Mouse (Mus musculus): ENCODE measurements around the gene Hist1h3a. TPM values are rescaled to one million over a fixed set of nuclear protein-coding genes. Genes with fewer than 3 reads are reported as not detected.

Hist1h3a gene
- polyA plus RNA-seq, 1 experiment from 2014 or later = 2.3 TPM

- Histone ChIP-seq H3K9me3 (replicated peaks) (no peaks in the 10 kb centered on the region), H3K4me3 (replicated peaks) (peak overlapping the region; percentile 61), H3K4me1 (peaks cover 13% of the 10 kb centered on the region; the same call in 1 of the 2 replicates), H3K36me3 (no peaks in the 10 kb centered on the region), H3K27ac (replicated peaks) (peak overlapping the region; percentile 98), H3K9ac (peak overlapping the region; percentile 56), H3K27me3 (no peaks in the 10 kb centered on the region), H3K4me2 (replicated peaks) (peak overlapping the region; percentile 96)
- under 1% methylated on average over 14 of the region's 14 CpGs for whole genome bisulfite sequencing
- ATAC-seq (ENCODE audit: insufficient number of reproducible peaks, low FRiP score, low TSS enrichment, low read depth) = no peak; the same call in 1 of the 2 replicates
These were observed 22.3 kb downstream of the Hist1h3a start for GRCm38 (mm10) chr13:23739922-23740252.

DNA sequence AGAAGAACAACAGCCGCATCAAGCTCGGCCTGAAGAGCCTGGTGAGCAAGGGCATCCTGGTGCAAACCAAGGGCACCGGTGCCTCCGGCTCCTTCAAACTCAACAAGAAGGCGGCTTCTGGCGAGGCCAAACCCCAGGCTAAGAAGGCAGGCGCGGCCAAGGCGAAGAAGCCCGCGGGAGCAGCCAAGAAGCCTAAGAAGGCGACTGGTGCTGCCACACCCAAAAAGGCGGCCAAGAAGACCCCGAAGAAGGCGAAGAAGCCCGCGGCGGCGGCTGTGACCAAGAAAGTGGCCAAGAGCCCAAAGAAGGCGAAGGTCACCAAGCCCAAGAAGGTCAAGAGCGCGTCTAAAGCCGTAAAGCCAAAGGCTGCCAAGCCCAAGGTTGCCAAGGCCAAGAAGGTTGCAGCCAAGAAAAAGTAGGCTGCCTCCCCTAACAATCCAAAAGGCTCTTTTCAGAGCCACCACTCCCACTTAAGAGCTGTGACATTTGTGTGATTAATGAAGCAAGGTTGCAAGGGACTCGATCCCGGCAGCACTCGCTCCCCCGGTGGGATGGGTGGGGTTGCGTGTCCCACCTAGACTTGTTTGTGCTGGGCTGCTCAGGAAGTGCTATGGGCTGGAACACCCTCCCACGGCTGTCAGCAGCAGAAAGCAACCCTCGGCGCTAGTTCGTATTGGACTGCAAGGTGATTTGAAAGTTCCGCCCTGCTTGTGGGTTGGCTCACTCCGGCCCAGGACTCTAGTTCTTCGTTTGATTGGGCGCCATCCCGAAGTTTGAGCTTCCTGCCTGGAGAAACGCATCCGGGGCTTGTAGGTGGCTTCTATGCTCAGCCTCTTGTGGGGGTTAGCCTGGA is 22.9 kb downstream of the Hist1h3a start:
- WGBS = 0% methylated on average over 39 of the region's 39 CpGs

DNA sequence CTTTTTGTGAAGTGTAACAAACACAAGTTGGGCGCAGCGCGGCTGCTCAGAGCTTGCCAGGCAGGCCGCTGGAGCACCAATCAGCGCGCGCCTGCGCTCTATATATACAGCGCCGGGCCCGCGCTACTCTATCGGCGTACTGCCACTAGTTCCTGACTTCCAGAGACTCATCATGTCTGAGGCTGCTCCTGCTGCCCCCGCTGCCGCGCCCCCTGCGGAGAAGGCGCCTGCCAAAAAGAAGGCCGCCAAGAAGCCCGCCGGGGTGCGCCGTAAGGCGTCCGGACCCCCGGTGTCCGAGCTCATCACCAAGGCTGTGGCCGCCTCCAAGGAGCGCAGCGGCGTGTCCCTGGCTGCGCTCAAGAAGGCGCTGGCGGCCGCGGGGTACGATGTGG is 23.5 kb downstream of the Hist1h3a start, which contains the start of gene Hist1h1c:
Hist1h1c (plus strand) TSS at position 132 of the 392 bp plus-strand sequence.
- 0% methylated on average over 38 of the region's 38 CpGs for WGBS
- Histone ChIP-seq H3K4me1 (peaks cover 13% of the 10 kb centered on the region; the same call in 1 of the 2 replicates), H3K9me3 (replicated peaks) (no peaks in the 10 kb centered on the region), H3K9ac (peak within 1 kb of the TSS; percentile 56), H3K27ac (replicated peaks) (peak within 1 kb of the TSS; percentile 98), H3K4me3 (replicated peaks) (peak within 1 kb of the TSS; percentile 61), H3K36me3 (no peaks in the 10 kb centered on the region), H3K4me2 (replicated peaks) (peak within 1 kb of the TSS; percentile 96), H3K27me3 (no peaks in the 10 kb centered on the region)
- ATAC-seq (ENCODE audit: insufficient number of reproducible peaks, low FRiP score, low TSS enrichment, low read depth) = peak; percentile 94

More for the DNA sequence above, 22.9 kb downstream of the Hist1h3a start:
- Histone ChIP-seq H3K4me3 (replicated peaks) (peak overlapping the region; percentile 61), H3K36me3 (no peaks in the 10 kb centered on the region), H3K27me3 (no peaks in the 10 kb centered on the region), H3K9me3 (replicated peaks) (no peaks in the 10 kb centered on the region), H3K4me1 (peaks cover 13% of the 10 kb centered on the region; the same call in 1 of the 2 replicates), H3K4me2 (replicated peaks) (peak overlapping the region; percentile 96), H3K27ac (replicated peaks) (peak overlapping the region; percentile 98), H3K9ac (peak overlapping the region; percentile 56)
- peak; percentile 90 for ATAC-seq (ENCODE audit: insufficient number of reproducible peaks, low FRiP score, low TSS enrichment, low read depth)

GRCm38 (mm10) chr13:23738041-23738440 is 24.1 kb downstream of the Hist1h3a start:
- peak overlapping the region; percentile 98 for H3K27ac ChIP-seq (replicated peaks)
- ATAC-seq (ENCODE audit: insufficient number of reproducible peaks, low FRiP score, low TSS enrichment, low read depth) = no peak
- H3K27me3 ChIP-seq = no peaks in the 10 kb centered on the region
- H3K36me3 ChIP-seq = no peaks in the 10 kb centered on the region
- H3K9me3 ChIP-seq (replicated peaks) = no peaks in the 10 kb centered on the region
- peak overlapping the region; percentile 96 for H3K4me2 ChIP-seq (replicated peaks)
- H3K4me1 ChIP-seq = peaks cover 13% of the 10 kb centered on the region; the same call in 1 of the 2 replicates
- 20% methylated on average over 4 of the region's 4 CpGs for WGBS
- H3K9ac ChIP-seq = no peak overlapping the region
- peak overlapping the region; percentile 61 for H3K4me3 ChIP-seq (replicated peaks)

GRCm38 (mm10) chr13:23737091-23737490 is 25.1 kb downstream of the Hist1h3a start:
- no peak overlapping the region for H3K9ac ChIP-seq
- no peak overlapping the region for H3K4me3 ChIP-seq (replicated peaks)
- H3K27me3 ChIP-seq = no peaks in the 10 kb centered on the region
- no peaks in the 10 kb centered on the region for H3K9me3 ChIP-seq (replicated peaks)
- H3K36me3 ChIP-seq = no peaks in the 10 kb centered on the region
- no peak for ATAC-seq (ENCODE audit: insufficient number of reproducible peaks, low FRiP score, low TSS enrichment, low read depth)
- no peak overlapping the region for H3K27ac ChIP-seq (replicated peaks)
- H3K4me1 ChIP-seq = peaks cover 13% of the 10 kb centered on the region; the same call in 1 of the 2 replicates
- WGBS = 84% methylated on average over 5 of the region's 5 CpGs
- H3K4me2 ChIP-seq (replicated peaks) = no peak overlapping the region

GRCm38 (mm10) chr13:23732156-23732804 is 29.9 kb downstream of the Hist1h3a start:
- no peaks in the 10 kb centered on the region for H3K4me1 ChIP-seq
- H3K27ac ChIP-seq (replicated peaks) = no peak overlapping the region
- ATAC-seq (ENCODE audit: insufficient number of reproducible peaks, low FRiP score, low TSS enrichment, low read depth) = no peak
- WGBS = 22% methylated on average over 8 of the region's 8 CpGs
- no peak overlapping the region for H3K4me2 ChIP-seq (replicated peaks)
- no peak overlapping the region for H3K9ac ChIP-seq
- H3K9me3 ChIP-seq (replicated peaks) = no peaks in the 10 kb centered on the region
- H3K27me3 ChIP-seq = no peaks in the 10 kb centered on the region
- no peak overlapping the region for H3K4me3 ChIP-seq (replicated peaks)
- no peaks in the 10 kb centered on the region for H3K36me3 ChIP-seq

DNA sequence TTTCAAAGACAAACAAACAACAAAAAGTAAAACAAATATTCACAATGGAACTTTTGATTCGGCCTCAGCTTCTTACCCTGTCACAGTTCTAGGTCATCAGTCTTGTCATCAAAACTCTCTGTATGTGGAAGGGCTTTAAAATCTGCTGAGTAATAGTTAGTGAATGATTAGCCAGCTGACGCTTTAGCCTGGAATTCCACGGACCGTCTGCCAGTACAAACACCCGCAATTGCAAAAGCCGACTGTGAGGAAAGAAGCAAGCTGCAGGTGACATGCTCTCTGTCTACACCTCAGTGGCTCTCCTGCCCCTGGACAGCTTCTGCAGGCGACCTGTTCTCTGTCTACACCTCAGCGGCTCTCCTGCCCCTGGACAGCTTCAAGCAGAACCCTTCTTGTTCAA is 31.7 kb downstream of the Hist1h3a start:
- H3K9ac ChIP-seq = no peak overlapping the region
- no peak overlapping the region for H3K4me2 ChIP-seq (replicated peaks)
- no peaks in the 10 kb centered on the region for H3K27me3 ChIP-seq
- 43% methylated on average over 8 of the region's 8 CpGs for WGBS
- H3K36me3 ChIP-seq = no peaks in the 10 kb centered on the region
- H3K27ac ChIP-seq (replicated peaks) = no peak overlapping the region
- H3K4me1 ChIP-seq = no peaks in the 10 kb centered on the region
- no peak overlapping the region for H3K4me3 ChIP-seq (replicated peaks)
- H3K9me3 ChIP-seq (replicated peaks) = no peaks in the 10 kb centered on the region
- ATAC-seq (ENCODE audit: insufficient number of reproducible peaks, low FRiP score, low TSS enrichment, low read depth) = no peak

GRCm38 (mm10) chr13:23729706-23730105 is 32.5 kb downstream of the Hist1h3a start:
- no peak overlapping the region for H3K4me3 ChIP-seq (replicated peaks)
- H3K27me3 ChIP-seq = no peaks in the 10 kb centered on the region
- no peaks in the 10 kb centered on the region for H3K4me1 ChIP-seq
- WGBS = 91% methylated on average over 5 of the region's 5 CpGs
- H3K4me2 ChIP-seq (replicated peaks) = no peak overlapping the region
- H3K9ac ChIP-seq = no peak overlapping the region
- H3K27ac ChIP-seq (replicated peaks) = no peak overlapping the region
- ATAC-seq (ENCODE audit: insufficient number of reproducible peaks, low FRiP score, low TSS enrichment, low read depth) = no peak
- H3K9me3 ChIP-seq (replicated peaks) = no peaks in the 10 kb centered on the region
- H3K36me3 ChIP-seq = no peaks in the 10 kb centered on the region

- no peak overlapping the region for H3K27ac ChIP-seq (replicated peaks)
- H3K36me3 ChIP-seq = no peaks in the 10 kb centered on the region
- 91% methylated on average over 9 of the region's 9 CpGs for whole genome bisulfite sequencing
- ATAC-seq (ENCODE audit: insufficient number of reproducible peaks, low FRiP score, low TSS enrichment, low read depth) = no peak
- no peak overlapping the region for H3K9ac ChIP-seq
- no peak overlapping the region for H3K4me3 ChIP-seq (replicated peaks)
- no peak overlapping the region for H3K4me2 ChIP-seq (replicated peaks)
- no peaks in the 10 kb centered on the region for H3K4me1 ChIP-seq
- H3K27me3 ChIP-seq = no peaks in the 10 kb centered on the region
- H3K9me3 ChIP-seq (replicated peaks) = no peaks in the 10 kb centered on the region
These were observed 33.0 kb downstream of the Hist1h3a start for GRCm38 (mm10) chr13:23729192-23729525.

DNA sequence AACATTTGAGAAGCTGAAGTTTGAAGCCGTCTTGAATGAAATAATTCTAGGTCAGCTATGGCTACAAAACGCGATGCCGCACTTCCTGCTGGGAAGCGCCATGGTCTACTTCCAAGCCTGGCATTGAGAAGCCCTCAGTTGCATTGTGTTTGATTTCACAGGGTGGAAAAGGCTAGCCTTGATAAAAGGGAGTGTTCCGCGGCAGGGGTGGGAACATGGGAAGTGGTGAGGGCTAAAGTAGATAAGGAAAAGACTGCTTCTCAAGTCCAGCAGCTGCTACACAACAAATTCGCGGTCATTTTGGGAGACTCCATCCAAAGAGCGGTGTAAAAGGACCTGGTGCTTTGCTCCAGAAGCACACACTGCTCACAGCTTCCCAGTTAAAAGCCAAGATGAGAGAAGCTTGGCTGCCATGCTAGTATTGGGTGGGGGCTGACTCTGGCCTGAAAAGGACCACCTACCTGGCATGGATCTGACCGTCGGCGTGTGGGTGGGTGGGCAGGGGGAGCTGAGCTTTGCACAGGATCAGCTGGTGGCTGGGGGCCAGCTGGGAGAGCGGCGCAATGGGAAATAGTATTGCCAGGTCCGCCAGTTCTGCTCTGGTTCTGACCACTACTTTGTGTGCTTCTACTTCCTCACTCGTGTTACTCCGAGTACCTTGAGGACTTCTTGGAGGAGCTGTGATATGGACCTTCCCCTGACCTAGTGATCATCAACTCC is 33.6 kb downstream of the Hist1h3a start:
- Histone ChIP-seq H3K9me3 (replicated peaks) (no peaks in the 10 kb centered on the region), H3K9ac (no peak overlapping the region), H3K27me3 (no peaks in the 10 kb centered on the region), H3K4me1 (no peaks in the 10 kb centered on the region), H3K36me3 (no peaks in the 10 kb centered on the region), H3K4me3 (replicated peaks) (no peak overlapping the region), H3K4me2 (replicated peaks) (no peak overlapping the region), H3K27ac (replicated peaks) (no peak overlapping the region)
- no peak for ATAC-seq (ENCODE audit: insufficient number of reproducible peaks, low FRiP score, low TSS enrichment, low read depth)
- WGBS = 86% methylated on average over 18 of the region's 18 CpGs

DNA sequence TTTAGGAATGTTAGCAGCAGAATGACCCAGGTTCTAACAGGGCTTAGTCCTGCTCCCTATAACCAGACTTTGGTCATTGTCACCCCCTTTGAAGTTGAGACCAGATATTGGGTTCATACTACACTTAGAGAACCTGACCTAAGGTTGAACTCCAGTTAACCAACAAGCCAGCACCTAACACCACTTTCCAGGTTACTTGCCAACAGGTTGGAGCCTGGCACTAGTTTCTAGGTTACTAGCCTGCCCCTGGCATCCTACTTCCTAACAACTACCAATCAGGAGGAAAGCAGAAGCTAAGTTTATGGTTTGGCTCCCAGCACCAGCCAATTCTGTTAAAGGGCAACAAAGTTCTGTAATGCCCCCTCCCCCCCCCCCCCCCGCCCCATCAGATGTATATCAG is 37.0 kb downstream of the Hist1h3a start:
- no peak overlapping the region for H3K27ac ChIP-seq (replicated peaks)

More for the DNA sequence above, 37.0 kb downstream of the Hist1h3a start:
- H3K4me2 ChIP-seq (replicated peaks) = no peak overlapping the region
- H3K36me3 ChIP-seq = no peaks in the 10 kb centered on the region
- no peaks in the 10 kb centered on the region for H3K9me3 ChIP-seq (replicated peaks)
- H3K9ac ChIP-seq = no peak overlapping the region
- H3K4me1 ChIP-seq = no peaks in the 10 kb centered on the region
- no peak for ATAC-seq (ENCODE audit: insufficient number of reproducible peaks, low FRiP score, low TSS enrichment, low read depth)
- H3K4me3 ChIP-seq (replicated peaks) = no peak overlapping the region
- H3K27me3 ChIP-seq = no peaks in the 10 kb centered on the region
- WGBS = no CpG with 5 or more reads among the region's 1 CpGs
